Mouse (Mus musculus) heart, adult 11 months (tissue): Measurements from ENCODE around the gene Ripor2.
A peak's percentile ranks its signal among the peaks of the same experiment; 100 is the strongest.

Experiments
- DNase-seq: peaks from one replicate; pipeline ENCODE4 v3.0.0; 2022

Ripor2 gene

DNA sequence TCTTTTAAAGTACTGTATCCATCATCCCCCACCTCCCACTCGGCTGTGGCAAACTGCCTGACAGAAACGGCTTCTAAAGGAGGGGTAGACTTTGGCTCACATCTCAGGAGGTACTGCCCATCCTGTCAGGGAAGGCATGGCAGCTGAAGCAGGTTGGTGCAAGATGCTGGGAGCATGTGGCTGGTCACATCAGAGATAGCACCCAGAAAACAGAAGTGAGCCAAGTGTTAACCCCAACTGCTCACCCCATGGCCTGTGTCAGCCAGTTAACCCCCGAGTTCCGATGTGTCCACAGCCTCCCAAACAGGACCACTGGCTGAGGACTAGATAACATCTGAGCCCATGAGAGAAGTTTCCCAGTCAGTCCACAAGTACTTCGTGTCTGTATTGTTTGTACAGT, 133.6 kb downstream of the Ripor2 start:
- DNase-seq = peak; percentile 84

DNA sequence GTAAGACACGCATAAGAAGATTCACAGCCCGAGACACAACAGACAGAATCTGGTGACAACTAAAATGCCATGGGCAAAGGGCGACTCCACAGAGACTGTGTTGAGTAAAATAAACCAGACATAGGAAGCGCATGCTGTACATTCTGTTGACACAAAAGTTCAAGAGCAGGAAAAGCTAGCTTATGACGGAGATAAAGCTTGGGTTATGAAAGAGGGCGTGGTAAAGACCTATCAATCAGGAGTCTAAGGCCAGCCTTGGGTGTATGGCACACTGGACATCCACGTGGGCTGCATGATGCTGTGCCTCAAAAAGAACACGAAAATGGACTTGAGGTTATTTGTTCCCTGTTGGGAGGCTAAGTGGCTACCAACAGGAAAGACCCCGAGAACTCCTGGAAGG, 134.5 kb downstream of the Ripor2 start:
- DNase-seq = no peak

DNA sequence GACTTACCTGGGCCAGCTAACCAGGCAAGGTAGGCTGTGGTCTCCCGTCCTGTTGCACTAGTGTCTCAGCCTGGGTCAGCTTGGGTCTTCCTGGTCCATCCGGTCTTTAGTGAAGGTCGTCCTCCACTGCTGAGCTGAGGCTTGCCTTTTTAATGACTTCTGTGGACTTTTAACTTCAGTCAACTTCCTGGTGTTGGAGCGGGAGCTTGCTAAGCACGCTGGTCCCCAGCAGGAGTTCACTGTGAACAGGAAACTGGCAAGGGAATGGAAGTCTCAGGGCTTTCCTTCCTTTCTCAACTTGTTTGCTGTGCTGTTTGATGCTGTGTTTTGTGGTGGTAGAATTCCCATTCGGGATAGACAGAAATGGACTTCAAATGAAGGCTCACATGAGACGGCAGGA, 135.7 kb downstream of the Ripor2 start:
- peak; percentile 56 for DNase-seq

DNA sequence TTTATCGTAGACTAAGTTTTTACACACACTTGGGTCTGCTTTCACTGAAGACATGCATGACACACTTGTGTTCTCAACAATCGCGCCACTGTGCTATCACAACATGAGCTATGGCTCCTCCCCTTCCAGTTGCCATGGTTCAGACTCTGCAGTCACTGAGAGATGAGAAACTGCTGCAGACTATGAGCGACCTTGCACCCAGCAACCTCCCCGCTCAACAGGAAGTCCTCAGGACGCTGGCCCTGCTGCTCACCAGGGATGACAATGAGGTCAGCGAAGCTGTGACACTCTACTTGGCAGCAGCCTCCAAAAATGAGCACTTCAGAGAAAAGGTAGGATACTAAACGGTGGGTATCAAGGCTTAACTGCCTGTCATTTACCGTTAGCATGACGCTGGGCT, 139.5 kb downstream of the Ripor2 start:
- DNase-seq = peak; percentile 87

DNA sequence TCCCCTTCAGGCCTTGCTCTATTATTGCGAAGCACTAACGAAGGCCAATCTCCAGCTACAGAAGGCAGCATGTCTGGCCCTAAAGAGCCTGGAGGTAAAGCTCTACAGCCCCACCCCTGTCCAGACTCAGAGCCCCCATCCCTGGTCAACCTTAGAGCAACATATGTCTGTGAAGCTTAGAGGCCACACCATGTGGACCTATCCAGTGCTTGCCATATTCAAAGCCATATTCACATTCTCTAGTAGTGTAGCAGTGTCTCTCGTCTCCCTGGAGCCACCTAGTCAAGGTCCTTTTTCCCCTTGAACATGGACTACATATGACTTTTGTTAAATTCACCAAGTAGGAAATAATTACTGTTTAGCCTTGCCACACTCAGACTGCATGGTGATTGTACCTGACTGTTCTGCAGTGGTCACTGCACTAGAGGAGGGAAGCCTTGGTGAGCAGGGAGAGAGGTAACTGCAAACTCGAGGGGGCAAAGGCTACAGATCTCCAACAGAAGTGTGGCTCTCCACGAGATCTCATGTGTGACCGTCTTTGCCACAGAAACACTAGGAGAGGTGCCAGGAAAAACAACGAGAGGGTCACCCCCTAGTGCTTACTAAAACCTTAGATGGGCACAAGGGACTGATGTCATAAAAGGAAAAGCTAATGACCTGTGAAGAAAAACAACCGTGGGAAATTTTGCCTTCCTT, 141.9 kb downstream of the Ripor2 start:
- DNase-seq = no peak

DNA sequence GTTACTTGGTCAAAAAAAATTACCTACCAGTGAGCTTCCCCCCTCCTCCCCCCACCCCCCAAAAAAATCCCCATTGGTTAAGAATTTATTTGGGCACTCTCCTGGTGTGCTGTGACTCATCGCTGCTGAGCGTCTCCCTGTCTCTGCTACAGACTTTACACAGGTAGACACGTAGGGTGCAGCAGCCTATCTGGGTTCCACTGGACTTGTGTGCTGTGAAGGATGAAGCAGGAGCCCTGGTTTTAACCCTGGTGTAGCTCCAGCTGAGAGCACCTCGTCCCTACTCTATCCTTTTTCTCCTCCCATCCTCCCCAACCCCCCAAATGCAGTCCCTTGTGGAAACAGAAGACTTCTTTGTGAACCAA, 142.4 kb downstream of the Ripor2 start:
- DNase-seq = no peak

DNA sequence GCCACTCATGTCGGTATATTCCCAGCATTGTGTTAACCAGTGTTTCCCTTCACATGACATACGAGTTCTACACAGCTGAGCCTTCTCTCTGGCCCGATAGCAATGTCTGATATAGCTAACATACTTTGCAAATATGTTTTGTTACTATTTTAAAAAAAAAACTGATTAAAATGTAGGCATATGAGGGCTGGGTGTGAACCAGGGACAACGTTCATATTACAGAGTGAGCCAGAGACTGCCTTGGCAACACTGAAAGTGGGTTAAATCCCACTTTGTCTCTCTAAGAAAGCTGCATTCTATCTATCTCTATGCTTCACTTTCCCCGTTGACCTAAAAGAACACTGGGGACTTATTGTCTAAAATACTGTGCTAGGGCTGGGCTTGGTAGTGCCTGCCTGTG, 147.1 kb downstream of the Ripor2 start:
- no peak for DNase-seq

DNA sequence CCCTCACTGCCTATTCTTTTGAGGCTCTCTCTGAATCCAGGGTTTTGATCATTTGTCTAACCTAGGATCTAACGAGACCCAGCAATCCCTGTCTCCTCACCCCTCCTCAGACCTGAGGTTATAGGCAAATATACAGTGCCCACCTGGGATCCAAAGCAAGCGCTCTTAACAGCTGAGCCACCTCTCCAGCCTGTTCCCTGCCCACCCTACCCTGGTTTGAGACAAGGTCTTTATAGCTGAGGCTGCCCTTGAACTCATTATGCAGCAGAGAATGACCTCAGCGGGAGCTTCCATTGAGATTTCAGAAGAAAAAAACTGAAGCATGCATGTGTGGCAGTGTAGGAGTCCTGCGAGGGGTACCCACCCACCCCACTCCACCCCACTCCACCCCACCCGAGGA, 152.5 kb downstream of the Ripor2 start:
- DNase-seq = peak; percentile 65

DNA sequence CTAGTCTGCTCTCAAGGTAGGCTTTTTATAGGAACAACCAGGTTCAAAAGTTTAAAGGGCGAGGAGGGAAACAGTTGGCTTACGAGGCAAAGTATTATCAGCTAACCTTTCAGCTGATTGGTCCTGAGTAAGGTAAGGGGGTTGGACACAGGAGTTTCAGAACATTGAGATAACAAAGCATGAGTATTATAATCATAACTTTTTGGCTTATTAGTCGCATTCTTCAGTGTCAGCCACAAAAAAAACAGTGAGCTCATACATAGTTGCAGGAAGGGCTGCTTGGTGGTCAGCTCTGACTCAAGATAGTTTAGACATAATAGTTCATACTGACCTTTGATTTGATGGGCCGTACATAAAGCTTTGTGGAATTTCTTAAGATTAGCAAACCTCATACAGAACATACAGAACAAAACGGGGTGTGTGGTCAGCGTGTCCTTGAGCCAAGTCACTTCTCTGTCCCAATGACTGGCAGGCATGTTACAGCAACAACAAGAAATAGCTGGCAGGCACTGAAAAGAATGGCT, 153.7 kb downstream of the Ripor2 start:
- peak; percentile 73 for DNase-seq

DNA sequence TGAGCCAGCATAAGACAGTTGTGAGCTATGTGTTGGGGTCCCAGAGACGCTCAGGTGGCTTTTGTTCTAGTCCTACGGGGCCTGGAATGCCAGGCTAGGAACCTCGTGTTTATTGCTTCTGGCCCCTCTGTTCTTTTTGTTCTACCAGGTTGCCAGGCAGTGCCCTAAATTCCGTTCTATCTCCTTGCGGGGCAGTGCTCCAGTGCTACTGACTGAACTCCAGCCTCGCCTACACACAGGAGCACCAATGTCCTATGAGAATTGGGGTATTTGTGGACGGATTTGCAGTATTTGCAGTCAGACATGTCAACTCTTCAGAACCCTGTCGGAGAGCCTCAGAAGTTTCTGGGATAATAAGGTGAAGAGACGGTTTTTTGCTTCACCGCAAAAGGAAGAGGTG, 159.0 kb downstream of the Ripor2 start, which contains the start of gene Armh2:
Gene Armh2, plus strand, starts transcription at position 205 of the 400 bp plus-strand sequence.
- peak; percentile 21 for DNase-seq

DNA sequence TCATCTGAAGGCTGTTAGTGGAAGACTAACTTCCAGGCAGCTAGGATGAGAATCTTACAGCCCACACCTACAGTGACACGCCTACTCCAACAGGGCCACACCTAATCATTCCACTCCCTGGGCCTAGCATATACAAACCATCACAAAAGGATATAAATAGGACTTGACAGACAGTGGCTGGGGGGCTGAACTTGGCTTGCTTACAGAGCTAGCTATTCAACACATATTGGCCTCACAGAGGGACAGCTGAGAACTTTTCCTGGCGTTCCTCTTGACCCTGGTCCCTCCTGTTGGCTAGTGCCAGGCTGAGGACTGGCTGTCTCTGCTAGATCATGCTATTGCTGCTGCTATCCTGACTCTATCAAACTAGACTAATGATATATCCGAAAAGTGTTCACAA, 165.8 kb downstream of the Ripor2 start:
- peak; percentile 89 for DNase-seq

DNA sequence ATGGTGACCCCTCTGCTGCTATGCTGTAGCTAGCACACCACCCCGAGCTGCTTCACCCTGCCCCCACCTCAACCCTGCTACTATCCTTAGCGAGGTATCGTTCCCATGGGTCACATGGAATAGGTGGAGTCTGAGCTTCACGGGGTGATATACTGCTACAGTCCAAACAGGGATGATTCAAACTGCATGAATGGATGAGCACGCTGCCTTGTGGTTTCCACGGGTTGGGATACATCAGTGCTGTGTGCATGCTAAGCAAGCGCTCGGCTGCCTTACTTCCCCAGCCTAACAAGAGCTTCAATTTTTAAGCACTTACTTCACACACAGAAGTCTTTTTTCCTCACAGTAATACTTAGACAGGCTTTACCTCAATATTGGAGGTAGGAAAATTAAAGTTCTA, 168.8 kb downstream of the Ripor2 start:
- DNase-seq = peak; percentile 79

DNA sequence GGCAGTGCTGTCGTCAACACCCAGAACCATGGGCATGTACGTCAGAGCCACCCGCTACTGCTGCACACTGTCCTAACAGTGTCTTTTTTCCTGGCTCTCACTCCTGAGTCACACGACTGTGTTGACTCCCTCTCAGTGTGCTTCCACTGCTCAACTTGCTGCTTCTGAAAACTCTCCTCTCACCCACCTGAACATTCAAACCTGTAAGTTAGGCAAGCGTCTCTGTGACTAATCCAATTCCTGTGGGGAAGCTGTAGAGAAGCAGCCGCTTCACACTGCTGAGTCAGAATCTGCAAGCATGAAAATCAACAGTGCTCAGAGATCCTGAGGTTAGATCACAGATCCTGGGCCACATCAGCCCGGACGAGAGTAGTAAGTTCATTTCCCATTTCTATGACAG, 169.4 kb downstream of the Ripor2 start:
- DNase-seq = peak; percentile 60

DNA sequence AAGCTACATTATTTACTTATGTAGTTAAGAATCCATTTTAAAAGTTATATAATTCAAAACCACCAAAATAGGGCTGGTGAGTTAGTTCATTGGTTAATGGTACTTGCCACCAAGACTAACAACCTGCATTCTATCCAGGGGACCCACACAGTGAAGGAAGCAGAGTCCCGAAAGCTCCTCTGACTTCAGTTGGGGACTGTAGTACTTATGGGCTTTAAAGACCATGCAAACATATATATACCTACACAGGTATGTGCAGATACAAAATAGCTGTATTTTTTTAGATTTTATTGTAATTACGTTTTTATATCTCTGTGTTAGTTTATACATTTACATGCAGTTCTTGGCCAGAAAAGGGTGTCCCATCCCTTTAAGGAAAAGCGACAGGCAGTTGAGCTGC, 174.8 kb downstream of the Ripor2 start:
- peak; percentile 66 for DNase-seq

DNA sequence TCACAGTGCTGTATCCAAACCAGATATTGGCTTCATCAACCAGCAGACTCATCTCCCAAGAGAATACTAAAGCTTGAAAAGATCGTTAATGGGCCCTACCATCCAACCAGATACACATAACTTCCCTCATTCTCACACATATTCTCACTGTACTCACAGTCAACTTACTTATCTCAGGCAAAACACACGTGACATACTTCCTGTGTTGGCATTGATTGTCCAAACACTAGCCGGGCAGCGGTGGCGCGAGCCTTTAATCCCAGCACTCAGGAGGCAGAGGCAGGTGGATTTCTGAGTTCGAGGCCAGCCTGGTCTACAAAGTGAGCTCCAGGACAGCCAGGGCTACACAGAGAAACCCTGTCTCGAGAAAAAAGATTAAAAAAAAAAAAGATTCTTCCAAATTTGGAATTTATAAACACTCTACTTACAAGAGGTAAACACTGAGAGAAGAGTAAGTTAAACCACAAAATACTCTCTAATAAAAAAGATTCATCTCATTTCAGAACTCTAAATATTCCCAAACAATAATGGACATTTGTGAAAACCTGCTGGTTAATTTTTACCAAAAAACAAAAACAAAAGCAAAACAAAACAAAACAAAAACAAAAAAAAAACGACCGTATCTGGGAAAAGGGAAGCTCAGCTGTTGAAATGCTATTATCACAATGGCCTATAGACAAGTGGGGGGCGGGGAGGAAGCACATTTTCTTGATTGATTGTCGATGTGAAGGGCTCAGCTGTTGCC, 176.0 kb downstream of the Ripor2 start:
- peak; percentile 63 for DNase-seq

DNA sequence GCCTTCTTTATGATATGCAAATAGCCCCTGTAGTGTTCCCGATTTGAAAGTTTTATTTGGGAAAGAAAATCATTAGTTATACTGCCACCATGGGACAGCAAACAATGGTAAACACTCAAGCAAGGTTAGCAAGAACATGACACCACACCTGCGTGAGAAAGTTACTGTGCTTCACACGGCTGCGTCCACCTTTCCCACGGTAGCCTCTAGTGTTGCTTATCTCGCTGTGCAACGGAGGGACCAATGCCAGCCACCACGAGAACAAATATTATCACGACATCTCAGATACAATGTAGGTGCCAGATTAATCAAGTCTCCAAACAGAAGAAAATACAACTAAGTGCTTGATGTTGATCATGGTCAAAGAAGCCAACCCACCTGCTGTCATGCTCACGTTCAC, 177.5 kb downstream of the Ripor2 start:
- DNase-seq = peak; percentile 73

DNA sequence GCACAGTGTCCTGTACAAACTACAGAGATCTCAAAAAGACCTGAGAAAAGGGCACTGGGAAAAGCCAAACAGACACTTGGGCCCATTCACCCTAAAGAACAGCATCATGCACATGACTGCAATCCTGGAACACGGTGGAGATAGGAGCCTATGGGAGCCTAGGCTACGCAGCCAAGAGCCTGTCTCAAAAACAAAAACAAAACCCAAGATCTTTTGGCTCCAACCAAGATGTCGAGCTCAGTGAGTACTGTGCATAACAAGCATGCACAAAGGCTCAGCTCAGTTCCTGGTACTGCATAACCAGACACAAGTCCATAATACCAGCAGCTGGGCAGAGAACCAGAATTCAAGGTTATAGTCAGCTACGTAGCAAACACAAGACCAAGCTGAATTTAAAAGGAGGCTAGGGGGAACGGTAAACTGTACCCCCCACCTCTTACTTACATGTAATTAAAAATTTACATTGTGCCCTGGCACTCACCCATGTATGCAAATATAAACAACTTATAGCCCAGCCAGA, 178.4 kb downstream of the Ripor2 start:
- DNase-seq = peak; percentile 82

DNA sequence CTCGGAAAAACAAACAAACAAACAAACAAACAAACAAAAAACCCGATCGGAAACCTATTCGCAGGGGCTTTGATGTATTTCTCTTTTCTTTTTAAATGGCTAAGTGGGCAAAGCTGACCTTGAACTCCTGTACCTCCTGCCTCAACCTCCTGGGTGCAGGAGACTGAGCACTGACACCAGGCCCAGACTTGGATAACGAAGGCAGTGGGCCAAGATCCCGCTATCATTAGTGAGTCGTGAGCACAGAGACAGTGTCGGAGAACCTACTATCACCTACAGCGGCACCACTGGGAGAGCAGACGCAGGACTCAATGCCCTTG, 179.1 kb downstream of the Ripor2 start:
- DNase-seq = no peak

DNA sequence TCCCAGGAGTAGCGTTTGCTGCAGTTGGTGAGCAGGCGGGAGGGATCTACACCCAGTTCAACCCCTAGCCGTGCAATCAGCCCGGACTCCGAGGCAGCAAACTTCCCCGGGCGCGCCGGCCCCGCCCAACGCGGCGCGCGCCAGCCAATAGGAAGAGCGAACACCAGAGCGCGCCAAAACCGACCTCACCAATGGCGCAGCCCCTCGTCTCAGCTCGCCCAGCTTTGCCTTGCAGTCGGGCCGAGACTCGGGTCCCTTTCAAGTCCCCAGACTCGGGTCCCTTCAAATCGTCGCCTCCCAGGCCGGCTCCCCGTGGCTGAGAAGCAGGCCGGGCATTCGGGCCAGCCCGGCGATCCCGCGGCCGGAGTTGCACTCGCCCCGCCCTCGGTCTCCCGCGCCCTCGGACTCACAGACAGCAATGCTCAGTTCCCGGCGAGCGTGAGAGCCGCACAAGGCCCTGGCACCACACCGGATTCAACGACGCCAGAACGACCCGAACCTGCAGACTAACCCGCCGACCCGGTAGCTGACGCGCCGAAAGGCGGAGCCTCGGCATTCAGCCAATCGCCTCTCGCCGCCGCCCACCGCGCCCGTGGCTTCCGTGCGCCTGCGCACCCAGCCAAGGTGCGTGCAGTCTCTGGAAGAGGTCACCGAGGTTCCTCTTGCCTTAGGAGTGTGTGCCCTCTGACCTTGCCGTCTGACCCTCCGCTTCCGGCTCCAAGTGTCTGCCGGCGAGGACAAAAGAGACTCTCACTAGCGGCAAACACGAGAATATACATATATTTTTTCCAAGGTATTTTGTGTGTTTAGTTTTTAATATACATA, 179.6 kb downstream of the Ripor2 start, which contains the start of gene Gmnn:
Gene Gmnn, minus strand, starts transcription at position 521 of the 825 bp plus-strand sequence.
- DNase-seq = peak; percentile 99

DNA sequence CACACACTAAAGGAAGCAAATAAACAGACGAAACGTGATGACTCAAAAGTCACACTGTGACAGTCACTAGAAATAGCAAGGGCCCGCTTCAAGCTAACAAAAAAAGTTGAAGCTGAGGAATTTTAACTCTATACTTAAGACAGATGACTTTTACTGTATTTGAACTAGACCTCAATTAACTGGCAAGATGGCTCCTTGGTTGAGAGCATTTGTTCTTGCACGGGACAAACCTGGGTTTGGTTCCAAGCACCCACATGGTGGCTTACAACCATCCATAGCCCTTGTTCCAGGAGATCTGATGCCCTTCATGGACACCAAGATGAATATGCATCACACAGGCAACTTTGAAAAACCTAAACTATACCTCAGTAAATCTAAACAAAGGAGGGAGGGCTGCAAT, 180.3 kb downstream of the Ripor2 start:
- DNase-seq = peak; percentile 61

DNA sequence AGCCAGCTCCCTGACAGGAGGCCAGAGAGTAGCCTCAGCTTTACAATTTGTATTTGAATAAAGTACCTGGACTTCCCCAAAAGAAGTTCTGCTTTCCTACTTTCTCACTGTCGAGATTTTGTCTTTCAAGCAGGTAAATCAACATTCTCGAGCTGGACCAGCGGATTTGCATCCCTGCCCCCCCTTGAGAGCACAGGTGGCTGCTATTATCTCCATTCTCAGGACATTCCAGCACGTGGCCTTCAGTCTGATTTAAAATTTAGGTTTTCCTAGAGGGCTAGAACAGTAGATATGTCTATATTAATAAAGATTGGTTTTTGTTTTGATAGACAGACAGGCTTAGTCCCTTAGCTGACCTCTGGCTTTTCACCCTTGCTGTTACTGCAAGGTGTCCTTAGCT, 185.8 kb downstream of the Ripor2 start:
- DNase-seq = peak; percentile 33

DNA sequence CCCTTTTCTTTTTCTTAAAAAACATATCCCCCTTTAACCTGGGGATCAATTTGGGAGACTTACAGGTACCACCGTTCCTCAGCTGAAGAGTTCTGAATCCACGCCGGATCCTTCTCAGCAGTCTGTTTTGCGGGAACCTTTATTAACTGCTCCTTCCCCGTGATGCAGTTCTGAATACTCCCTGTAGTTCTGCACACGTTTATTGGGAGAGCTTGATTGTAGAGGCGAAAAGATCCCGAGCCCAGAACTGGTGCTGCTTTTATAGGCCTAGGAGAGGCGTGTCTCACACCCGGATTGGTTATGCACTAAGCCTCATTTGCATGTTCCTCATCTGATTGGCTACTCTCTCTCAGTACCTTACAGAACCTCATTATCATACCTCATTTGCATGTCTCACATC, 189.5 kb downstream of the Ripor2 start:
- DNase-seq = peak; percentile 37

DNA sequence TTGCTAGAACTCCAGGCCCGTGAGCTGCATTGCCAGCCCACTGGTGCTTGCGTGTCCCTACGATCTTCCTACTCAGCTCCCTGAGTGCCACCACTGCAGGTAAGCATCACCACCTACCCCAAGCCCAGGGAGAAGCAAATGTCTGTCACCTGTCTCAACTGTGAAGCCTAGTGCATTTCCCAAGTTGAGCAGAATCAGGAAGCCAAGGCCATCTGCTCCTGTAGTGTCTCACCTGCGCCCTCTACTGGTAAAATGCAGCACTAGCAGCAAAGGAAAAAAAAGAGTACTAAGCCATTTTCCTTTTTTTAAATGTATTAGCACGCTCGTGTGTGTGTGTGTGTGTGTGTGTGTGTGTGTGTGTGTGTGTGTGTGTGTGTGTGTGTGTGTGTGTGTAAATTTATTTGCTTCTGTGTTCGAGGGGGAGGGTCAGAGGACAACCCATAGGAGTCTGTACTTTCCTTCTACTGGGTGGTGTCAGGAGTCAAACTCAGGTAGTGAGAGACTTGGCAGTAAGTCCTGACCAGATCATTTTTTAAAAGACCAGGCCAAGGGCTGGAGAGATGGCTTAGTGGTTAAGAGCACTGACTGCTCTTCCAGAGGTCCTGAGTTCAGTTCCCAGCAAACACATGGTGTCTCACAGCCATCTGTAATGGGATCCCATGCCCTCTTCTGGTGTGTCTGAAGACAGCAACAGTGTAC, 194.3 kb downstream of the Ripor2 start:
- DNase-seq = peak; percentile 91
